24 mouse cellular contexts compared by ENCODE assay signal in the genomic region with DNA sequence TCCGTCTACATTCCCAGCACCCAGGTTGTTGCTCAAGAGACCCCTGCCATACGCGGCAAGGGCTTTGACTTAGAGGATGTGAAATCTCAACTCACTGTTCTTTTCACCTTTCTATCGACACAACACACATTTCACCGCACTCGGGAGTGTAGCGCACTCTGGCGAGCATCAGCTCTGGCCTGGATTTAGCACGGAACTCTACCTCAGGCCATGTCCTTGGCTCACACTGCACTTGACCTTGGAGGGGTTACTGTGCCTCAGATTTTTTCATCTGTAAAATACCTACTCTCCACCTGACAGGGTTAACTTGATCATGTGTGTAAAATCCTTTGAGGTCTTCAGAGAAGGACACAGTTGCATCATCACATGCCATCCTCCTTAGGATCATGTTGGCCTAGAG.
"Had no signal": no experiment of that assay in that cellular context is flagged by ENCODE, and none has a peak within 500 bp of the region (broad histone marks: within the 10 kb centered on the region; RNA-seq: fewer than 3 reads in every experiment).

No protein-coding gene starts in this region.

- H3K27ac ChIP-seq: heart, embryonic 10.5 days; hindbrain, embryonic 10.5 days; hindbrain, embryonic 12.5 days; hindbrain, embryonic 14.5 days; intestine, embryonic 15.5 days; kidney, embryonic 15.5 days; kidney, postnatal 0 days; layer of hippocampus, adult 2 months; left cerebral cortex, adult 2 months; limb, embryonic 10.5 days; limb, embryonic 12.5 days; liver, embryonic 13.5 days; liver, embryonic 15.5 days had no signal

- ATAC-seq: forebrain, embryonic 16.5 days; hindbrain, embryonic 16.5 days; inflammation-experienced regulatory T-cells, adult 6 months; intestine, embryonic 15.5 days; intestine, postnatal 0 days had no signal

- H3K9me3 ChIP-seq: heart, embryonic 10.5 days; hindbrain, embryonic 10.5 days; hindbrain, embryonic 12.5 days; intestine, embryonic 15.5 days; kidney, embryonic 15.5 days; limb, embryonic 10.5 days; limb, embryonic 12.5 days; liver, embryonic 13.5 days; liver, embryonic 15.5 days had no signal

- H3K36me3 ChIP-seq: hindbrain, embryonic 12.5 days had no signal

- H3K4me2 ChIP-seq: hindbrain, embryonic 12.5 days; hindbrain, embryonic 14.5 days; intestine, embryonic 15.5 days; kidney, embryonic 15.5 days; limb, embryonic 12.5 days; liver, embryonic 11.5 days; liver, embryonic 13.5 days; liver, embryonic 15.5 days had no signal

- H3K27me3 ChIP-seq: hindbrain, embryonic 12.5 days; intestine, embryonic 15.5 days; kidney, embryonic 15.5 days; limb, embryonic 12.5 days; liver, embryonic 13.5 days; liver, embryonic 15.5 days had no signal

- H3K4me3 ChIP-seq: heart, embryonic 10.5 days; hindbrain, embryonic 10.5 days; hindbrain, embryonic 12.5 days; intestine, embryonic 15.5 days; kidney, embryonic 15.5 days; layer of hippocampus, adult 2 months; left cerebral cortex, adult 2 months; limb, embryonic 10.5 days; limb, embryonic 12.5 days; liver, embryonic 13.5 days; liver, embryonic 15.5 days had no signal

- DNase-seq: gastrocnemius, postnatal 10 days; gastrocnemius, postnatal 25 days; heart, postnatal 10 days; heart, postnatal 4 days; kidney, postnatal 14 days; liver; liver, embryonic 13.5 days had no signal

- H3K4me1 ChIP-seq: hindbrain, embryonic 10.5 days; kidney, embryonic 15.5 days had no signal

- H3K9ac ChIP-seq: hindbrain, embryonic 12.5 days; hindbrain, embryonic 14.5 days; intestine, embryonic 15.5 days; kidney, embryonic 15.5 days; limb, embryonic 12.5 days; liver, embryonic 13.5 days; liver, embryonic 15.5 days had no signal
